Mouse (Mus musculus) spleen, postnatal 0 days (tissue): ENCODE results near the gene Cdkn3. TPM values are rescaled to one million over a fixed set of nuclear protein-coding genes. Genes with fewer than 3 reads are reported as not detected.

Experiments
- polyA plus RNA-seq: library from polyadenylated mRNA; unstranded; fragments of >200 nt; fragmentation: Nextera tagmentation; extraction: Ambion mirVana; gene quantifications from 2 replicates; pipeline ENCODE4 v1.2.1, GENCODE M21; 2015

Cdkn3 gene
- polyA plus RNA-seq, result 125 and 145 TPM in 2 replicates

GRCm38 (mm10) chr14:46760355-46761029 is at the start of gene Cdkn3:
Gene Cdkn3, plus strand, starts transcription at chr14:46760541.

GRCm38 (mm10) chr14:46787787-46788504 is 27.6 kb downstream of the Cdkn3 start, which contains the start of gene Cnih1:
Gene Cnih1, minus strand, starts transcription at chr14:46788411.

Other genes starting within 250 kb of the Cdkn3 start
- 93.9 and 97.4 TPM in 2 replicates for gene Cnih1, start 27.9 kb downstream of the Cdkn3 start, polyA plus RNA-seq
- 37.0 and 47.1 TPM in 2 replicates for gene Gmfb, start 61.7 kb downstream of the Cdkn3 start, polyA plus RNA-seq
- 20.6 and 21.8 TPM in 2 replicates for gene Cgrrf1, start 71.6 kb downstream of the Cdkn3 start, polyA plus RNA-seq
- 2.2 and 2.4 TPM in 2 replicates for gene Samd4, start 122.3 kb downstream of the Cdkn3 start, polyA plus RNA-seq